Mouse (Mus musculus) heart, adult 8-10 months (tissue): ENCODE measurements around the gene Iqgap1. TPM values are rescaled to one million over a fixed set of nuclear protein-coding genes. Genes with fewer than 3 reads are reported as not detected.

Source experiments
- DNase-seq: peaks from one replicate; pipeline ENCODE4 v3.0.0; 2022; ENCODE audit warnings: low spot score
- total RNA-seq, 4 experiments: library from RNA; stranded (reverse); gene quantifications; 2 replicates each; pipeline ENCODE4 v1.2.4; 2022

Gene Iqgap1
- total RNA-seq, 4 experiments from 2014 or later = 28.6 to 38.3 (median 31.5) TPM

DNA sequence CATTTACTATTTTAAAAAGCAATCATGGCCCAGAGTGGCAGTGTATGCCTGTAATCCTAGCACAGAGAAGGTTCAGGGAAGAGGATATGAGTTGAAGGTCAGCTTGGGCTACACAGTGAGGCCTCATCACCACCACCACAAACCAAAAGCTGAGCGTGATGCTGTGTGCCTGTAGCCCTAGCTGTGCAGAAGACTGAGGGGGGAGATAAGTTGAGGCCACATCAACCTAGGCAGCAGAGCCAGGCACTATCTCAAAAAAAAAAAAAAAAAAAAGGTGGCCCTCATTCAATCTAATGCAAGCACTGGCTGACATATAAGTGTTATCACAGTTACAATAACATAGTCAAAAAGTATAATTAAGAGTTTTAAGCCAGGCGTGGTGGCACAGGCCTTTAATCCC lies 106.7 kb downstream of the Iqgap1 start:
- DNase-seq = no peak

DNA sequence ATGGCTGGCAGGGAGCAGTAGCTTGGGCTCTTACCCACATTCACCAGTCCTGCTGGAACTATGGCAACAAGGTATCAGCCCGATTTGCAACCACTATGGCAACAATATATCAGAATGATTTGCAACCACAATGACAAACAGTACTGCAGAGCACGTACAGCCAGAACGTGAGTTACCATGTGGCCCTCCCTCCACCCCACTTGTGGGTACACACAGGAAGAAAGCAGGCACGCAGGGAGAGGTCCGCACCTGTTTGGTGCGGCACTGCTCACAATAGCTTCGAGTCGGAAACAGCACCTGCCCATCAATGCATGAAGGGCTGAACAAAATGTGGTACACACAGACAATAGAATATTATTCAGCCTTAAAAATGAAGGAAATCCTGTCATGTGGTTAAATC lies 107.3 kb downstream of the Iqgap1 start:
- DNase-seq = no peak

DNA sequence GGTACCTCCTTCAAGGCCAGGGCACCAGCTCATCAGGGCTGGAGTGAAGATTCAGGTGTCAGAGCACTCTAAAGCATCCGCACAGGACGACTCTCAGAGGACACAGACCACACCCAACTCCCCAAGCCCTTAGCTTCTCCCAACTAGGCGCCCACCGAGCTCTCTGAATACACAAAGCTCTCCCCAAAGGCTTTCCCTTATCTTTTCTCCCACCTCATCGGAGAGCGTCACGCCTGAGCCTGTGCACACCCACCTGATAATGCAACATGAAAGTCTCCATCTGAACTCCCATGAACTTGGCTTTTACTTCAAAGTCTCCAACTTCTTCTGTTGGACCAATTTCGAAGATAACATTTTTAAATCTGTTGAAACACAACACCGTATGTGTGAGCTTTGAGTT lies 109.0 kb downstream of the Iqgap1 start:
- no peak for DNase-seq

DNA sequence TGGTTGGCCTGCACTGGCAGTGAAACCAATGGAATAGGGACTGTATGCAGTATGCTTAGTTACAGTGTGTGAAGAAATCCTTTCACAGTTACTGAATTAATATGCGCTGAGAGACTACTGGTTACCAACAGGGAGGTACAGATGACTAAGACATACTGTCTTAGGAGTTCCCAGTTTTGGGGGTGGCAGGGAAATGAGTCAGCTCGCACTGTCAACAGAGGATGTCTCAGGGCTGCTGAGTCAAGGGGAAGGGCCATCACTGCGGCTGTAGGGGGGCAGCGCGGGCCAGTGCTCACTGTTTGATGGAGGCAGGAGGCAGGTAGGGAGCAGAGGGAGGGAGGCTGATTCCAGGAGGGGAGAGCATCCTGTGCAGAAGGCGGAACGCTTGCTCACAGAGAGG lies 110.5 kb downstream of the Iqgap1 start:
- DNase-seq = no peak

GRCm38 (mm10) chr7:80711496-80711895 lies 114.3 kb downstream of the Iqgap1 start:
- no peak for DNase-seq

GRCm38 (mm10) chr7:80710333-80710732 lies 115.4 kb downstream of the Iqgap1 start:
- DNase-seq = no peak

DNA sequence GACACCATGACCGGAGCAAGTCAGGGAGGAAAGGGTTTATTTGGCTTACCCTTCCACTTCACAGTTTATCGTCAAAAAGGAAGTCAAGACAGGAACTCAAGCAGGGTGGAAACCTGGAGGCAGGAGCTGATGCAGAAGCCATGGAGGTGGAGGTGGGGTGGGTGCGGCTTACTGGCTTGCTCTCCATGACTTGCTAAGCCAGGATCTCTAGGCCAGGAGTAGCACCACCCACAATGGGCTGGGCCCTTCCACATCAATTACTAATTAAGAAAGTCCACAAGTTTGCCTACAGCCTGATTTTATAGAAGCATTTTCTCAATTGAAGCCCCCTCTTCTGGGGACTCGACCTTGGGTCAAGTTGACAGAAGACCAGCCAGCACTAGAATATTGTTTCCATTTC lies 121.7 kb downstream of the Iqgap1 start:
- no peak for DNase-seq

- no peak for DNase-seq
Observed at GRCm38 (mm10) chr7:80702510-80702909, 123.3 kb downstream of the Iqgap1 start.

DNA sequence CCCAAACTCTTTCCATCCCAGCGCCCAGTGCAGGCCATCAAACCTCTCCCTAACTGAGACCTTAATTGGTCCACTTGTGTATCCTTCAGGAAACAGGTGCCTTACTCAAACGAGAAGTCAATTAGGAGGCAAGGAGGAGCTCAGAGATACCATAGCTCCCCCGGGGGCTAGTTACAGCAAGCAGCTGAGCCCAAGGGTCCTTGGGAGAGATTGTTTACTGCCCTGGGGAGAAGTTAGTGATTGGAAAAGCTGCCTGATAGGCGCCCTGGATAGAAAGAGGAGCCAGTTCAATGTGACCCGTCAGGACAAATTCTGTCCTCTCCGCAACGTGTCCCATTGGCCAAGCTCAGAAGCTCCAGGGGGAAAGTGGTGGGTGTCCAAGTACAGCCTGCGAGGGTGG lies 126.1 kb downstream of the Iqgap1 start:
- DNase-seq = no peak

DNA sequence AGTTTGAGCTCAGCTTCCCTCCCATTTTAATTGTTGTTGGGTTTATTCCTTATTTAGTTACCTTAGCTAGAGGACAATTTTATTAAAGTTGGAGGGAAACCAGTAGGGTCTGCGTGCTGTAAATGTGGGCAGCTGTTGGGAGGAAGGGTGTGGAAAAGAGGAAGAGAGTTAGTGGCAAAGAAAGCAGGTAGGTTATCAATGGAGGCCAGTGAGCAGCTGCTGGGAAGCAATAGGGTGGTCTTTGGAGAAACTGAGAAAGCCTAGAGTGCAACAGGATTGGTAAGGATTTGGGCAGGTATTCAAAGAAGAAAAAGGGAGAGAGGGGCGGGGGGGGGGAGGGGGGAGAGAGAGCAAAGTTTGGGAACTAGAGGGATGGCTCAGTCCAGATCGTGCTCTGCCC lies 126.8 kb downstream of the Iqgap1 start:
- DNase-seq = no peak

DNA sequence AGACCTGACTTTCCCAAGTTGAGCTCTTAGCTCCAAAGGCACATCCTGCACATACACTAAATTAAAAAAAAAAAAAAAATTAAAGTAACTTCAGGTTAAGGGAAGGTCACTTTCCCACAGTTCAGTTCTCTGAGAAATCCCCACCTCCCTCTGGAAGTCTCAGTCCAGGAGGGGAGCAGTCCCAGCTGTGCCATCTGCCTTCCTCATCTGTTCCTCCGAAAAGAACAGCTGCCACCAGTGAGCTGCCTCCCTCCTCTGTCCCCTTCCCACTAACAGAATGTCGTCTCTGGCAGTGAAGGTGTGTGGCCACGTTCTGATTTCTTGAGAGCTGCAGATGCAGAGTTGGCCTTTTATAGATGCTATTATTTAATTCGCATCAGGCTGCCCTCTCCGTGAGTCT lies 127.9 kb downstream of the Iqgap1 start:
- DNase-seq = no peak

GRCm38 (mm10) chr7:80696903-80697302 lies 128.9 kb downstream of the Iqgap1 start:
- DNase-seq = no peak

DNA sequence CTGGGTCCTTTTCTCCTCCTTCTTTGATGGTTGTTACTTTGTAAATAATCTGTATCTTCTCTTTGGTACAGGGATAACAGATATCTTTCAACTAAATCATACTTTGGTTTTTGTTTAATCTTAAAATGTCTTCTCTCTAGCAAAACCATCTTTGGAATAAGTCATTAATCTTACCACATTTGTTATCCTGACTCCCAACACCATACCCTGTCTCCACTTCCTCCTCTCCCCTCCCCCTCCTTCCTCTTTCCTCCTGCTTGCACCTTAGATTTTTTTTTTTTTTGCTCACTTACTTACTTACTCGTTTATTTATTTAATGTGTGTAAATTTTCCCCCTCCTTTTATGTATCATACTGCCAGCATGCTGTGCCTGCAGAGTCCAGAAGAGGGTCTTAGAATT lies 129.4 kb downstream of the Iqgap1 start:
- DNase-seq = no peak

- no peak for DNase-seq
Observed at GRCm38 (mm10) chr7:80692472-80692871, 133.3 kb downstream of the Iqgap1 start.

- DNase-seq = no peak
Observed at GRCm38 (mm10) chr7:80691131-80691530, 134.6 kb downstream of the Iqgap1 start.

DNA sequence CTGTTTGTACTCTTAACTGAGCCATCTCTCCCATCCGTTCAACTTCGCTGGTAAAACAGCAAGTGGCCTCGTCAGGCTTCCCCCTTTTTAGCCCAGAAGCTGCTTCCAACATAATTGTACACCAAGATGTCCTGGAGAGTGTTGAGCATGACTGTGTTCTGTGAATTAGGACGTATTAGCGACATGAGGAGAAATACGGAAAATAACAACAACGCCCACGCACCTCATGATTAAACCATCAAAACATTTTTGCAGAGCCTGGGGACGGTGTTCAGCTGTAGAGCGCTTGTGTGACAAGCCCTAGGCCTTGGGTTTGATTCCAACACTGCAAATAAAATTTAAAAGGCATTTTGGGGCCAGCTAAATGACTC lies 136.6 kb downstream of the Iqgap1 start:
- DNase-seq = peak; percentile 45

- DNase-seq = peak; percentile 61
Observed at GRCm38 (mm10) chr7:80688556-80689220, 137.1 kb downstream of the Iqgap1 start, which contains the start of gene Crtc3. Gene Crtc3 (minus strand): TSS chr7:80688877.

DNA sequence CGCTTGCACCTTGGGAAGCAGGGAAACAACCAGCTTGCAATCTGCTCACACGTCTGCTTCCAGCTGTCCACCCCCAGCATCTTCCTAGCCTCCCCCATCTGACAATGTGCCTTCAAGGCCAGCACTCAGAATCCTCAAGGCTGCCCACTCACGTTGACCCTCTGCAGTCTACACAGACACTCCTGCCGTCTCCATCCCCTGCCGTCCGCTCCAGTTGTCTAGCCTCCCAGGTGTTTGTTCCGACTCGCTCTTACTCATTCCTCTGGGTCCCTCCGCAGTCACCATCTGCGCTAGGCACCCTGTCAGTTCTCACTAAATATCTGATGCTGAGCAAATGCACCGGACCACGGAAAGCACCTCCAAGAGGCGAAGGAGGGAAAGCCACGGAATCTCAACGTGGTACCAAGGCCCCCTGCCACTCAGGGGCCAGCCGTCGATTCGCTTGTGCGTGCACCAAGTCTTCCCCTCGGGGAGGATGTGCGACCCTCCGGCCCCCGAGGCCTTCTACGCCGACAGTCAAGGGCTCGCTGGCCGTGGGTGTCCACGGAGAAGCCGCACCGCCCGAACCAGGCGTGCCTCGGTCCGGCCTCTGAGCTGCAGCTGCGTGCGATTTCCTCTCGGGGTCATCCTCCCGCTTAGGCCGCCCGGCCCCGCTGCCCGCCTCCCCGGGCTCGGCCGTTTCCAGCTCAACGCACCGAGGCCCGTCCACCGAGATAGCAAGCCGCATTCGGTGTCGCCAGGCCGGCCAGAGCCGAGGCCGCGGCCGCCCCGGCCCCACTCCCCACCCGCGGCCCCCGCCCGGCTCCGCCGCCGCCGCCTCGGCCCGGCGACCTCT lies 137.8 kb downstream of the Iqgap1 start:
- peak; percentile 30 for DNase-seq

DNA sequence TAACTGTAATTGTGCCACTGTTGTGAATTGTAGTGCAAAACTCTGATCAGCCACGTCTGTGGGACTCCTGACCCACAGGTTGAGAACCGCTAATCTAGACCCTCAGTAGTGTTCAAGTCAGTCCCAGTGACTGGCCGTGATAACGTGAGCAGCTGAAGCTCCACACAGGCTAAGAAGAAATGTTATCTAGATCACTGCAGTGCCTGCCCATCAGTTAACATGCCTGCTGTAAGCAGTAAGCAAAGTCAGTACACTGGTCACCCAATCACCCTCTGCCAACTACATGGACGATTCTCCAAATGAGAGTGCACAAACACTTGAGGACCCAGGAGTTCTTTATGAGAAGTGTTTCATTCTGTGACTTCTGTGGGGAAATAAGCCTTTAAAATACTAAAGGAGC lies 140.1 kb downstream of the Iqgap1 start:
- DNase-seq = no peak

GRCm38 (mm10) chr7:80682630-80683029 lies 143.1 kb downstream of the Iqgap1 start:
- DNase-seq = no peak

GRCm38 (mm10) chr7:80680218-80680847 lies 145.4 kb downstream of the Iqgap1 start:
- no peak for DNase-seq

DNA sequence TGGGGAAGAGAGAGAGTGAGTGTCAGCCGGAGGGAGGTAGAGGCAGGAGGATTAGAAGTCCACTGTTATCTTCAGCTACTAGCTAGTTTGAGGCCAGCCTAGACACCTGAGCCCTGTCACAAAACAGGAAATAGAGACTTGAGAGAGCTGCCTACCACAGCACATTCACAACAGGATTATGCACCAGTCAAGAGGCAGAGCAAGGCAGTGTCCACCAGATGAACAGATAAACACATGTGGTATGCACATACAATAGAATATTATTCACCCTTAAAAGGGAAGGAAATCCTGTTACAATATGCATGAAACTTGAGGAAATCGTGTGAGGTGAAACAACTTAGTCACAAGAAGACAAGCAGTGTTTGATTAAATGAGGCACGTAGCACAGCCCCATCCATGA lies 153.5 kb downstream of the Iqgap1 start:
- DNase-seq = no peak

- DNase-seq = no peak
Observed at GRCm38 (mm10) chr7:80670889-80671288, 154.9 kb downstream of the Iqgap1 start.
